Comparison of ENCODE assay signal across 11 mouse cellular contexts in the genomic region with DNA sequence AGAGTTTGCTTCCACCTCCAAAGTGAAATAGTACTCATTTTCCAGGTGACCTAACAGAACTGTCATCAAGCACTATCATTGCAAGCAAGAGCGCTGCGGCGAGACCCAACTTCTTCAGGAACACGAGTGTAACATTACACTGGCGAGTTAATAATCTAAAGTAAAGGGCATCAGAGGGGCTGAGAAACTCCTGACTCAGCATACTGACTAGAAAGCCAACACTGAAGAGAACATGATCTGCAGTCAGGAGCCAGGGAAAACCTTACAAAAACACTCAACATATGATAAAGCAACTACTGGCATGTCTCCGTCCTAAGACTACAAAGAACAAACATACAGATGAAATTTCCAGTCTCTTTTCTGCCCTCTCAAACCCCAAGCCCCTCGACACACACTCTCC. TPM values are rescaled to one million over a fixed set of nuclear protein-coding genes. Genes with fewer than 3 reads are reported as not detected.
A peak's percentile ranks its signal among the peaks of the same experiment; 100 is the strongest.
DNase-seq lines count a peak whose midpoint lies in the region; ATAC-seq and TF ChIP-seq lines count a peak whose summit lies in the region.
"Had no signal": no experiment of that assay in that cellular context is flagged by ENCODE, and none has a peak within 500 bp of the region (broad histone marks: within the 10 kb centered on the region; RNA-seq: fewer than 3 reads in every experiment).

No protein-coding gene starts in this region.

- WGBS in heart, embryonic 14.5 days = 85% methylated on average over 7 of the region's 7 CpGs
- 89% methylated on average over 7 of the region's 7 CpGs for WGBS in forebrain, embryonic 13.5 days
- WGBS in liver, embryonic 14.5 days (ENCODE audit: insufficient replicate concordance) = 71% methylated on average over 7 of the region's 7 CpGs

- H3K4me1 ChIP-seq in heart, embryonic 14.5 days (ENCODE audit: control insufficient read depth in 2 of 2, insufficient read depth in 2 of 2, low read length in 2 of 2) = peaks cover 2 to 5% of the 10 kb centered on the region in 2 experiments; a peak in 2 of 4 replicates
- H3K4me1 ChIP-seq in forebrain, embryonic 13.5 days = peaks cover 14% of the 10 kb centered on the region
- peaks cover 0 to 6% of the 10 kb centered on the region in 2 experiments; a peak in 3 of 4 replicates for H3K4me1 ChIP-seq in liver, embryonic 14.5 days (replicated peaks; ENCODE audit: control insufficient read depth in 2 of 2, insufficient read depth in 2 of 2, low read length in 1 of 2)

- H3K36me3 ChIP-seq in heart, embryonic 14.5 days (ENCODE audit: control insufficient read depth, insufficient read depth, low read length) = no peaks in the 10 kb centered on the region
- no peaks in the 10 kb centered on the region for H3K36me3 ChIP-seq in forebrain, embryonic 13.5 days (ENCODE audit: poor library complexity, severe bottlenecking)
- H3K36me3 ChIP-seq in liver, embryonic 14.5 days (replicated peaks; ENCODE audit: control insufficient read depth, insufficient read depth, low read depth) = no peaks in the 10 kb centered on the region

- H3K4me2 ChIP-seq in heart, embryonic 14.5 days (ENCODE audit: low read length) = peak overlapping the region; percentile 90
- peak overlapping the region; percentile 78 for H3K4me2 ChIP-seq in forebrain, embryonic 13.5 days
- peak overlapping the region; percentile 66; the same call in 1 of the 2 replicates for H3K4me2 ChIP-seq in liver, embryonic 14.5 days (ENCODE audit: low read depth)

- H3K9me3 ChIP-seq in heart, embryonic 14.5 days (ENCODE audit: control insufficient read depth, low read length) = no peaks in the 10 kb centered on the region
- peaks cover 2% of the 10 kb centered on the region; the same call in 1 of the 2 replicates for H3K9me3 ChIP-seq in forebrain, embryonic 13.5 days (replicated peaks)
- H3K9me3 ChIP-seq in liver, embryonic 14.5 days (ENCODE audit: control insufficient read depth, low read length) = no peaks in the 10 kb centered on the region

- no peak for TF ChIP-seq CTCF in liver, embryonic 14.5 days (IDR thresholded peaks at IDR 0.05; ENCODE audit: low read depth)

- H3K4me3 ChIP-seq in heart, embryonic 14.5 days (ENCODE audit: control insufficient read depth in 1 of 2, insufficient read depth in 1 of 2, low read depth in 1 of 2, low read length in 2 of 2) = no peak overlapping the region
- H3K4me3 ChIP-seq in forebrain, embryonic 13.5 days = peak overlapping the region; percentile 60
- no peak overlapping the region for H3K4me3 ChIP-seq in liver, embryonic 14.5 days (ENCODE audit: insufficient read depth in 1 of 2, low read depth in 2 of 2, low read length in 2 of 2)

- H3K27ac ChIP-seq in heart, embryonic 14.5 days (replicated peaks in 1 of 2; ENCODE audit: control insufficient read depth in 1 of 2, insufficient read depth in 1 of 2, low read depth in 2 of 2, low read length in 2 of 2) = no peak overlapping the region
- H3K27ac ChIP-seq in forebrain, embryonic 13.5 days = no peak overlapping the region
- no peak overlapping the region for H3K27ac ChIP-seq in liver, embryonic 14.5 days

- TF ChIP-seq EP300 in liver, embryonic 14.5 days (IDR thresholded peaks at IDR 0.05; ENCODE audit: low read depth) = no peak

- intact Hi-C loops in heart, postnatal 36 days (cut with DNase I) = loop anchor here (5.0 kb wide), 2 partner anchors 159 to 269 kb away; partner anchors contain the start of gene Pin1
- intact Hi-C loops in left cerebral cortex, postnatal 25 days (cut with DNase I) = no loop called here

- no peaks in the 10 kb centered on the region for H3K27me3 ChIP-seq in heart, embryonic 14.5 days (ENCODE audit: control insufficient read depth, insufficient read depth, low read length)
- no peaks in the 10 kb centered on the region for H3K27me3 ChIP-seq in forebrain, embryonic 13.5 days
- no peaks in the 10 kb centered on the region for H3K27me3 ChIP-seq in liver, embryonic 14.5 days (ENCODE audit: control insufficient read depth, insufficient read depth, low read length)

- ATAC-seq in heart, embryonic 14.5 days (ENCODE audit: insufficient number of reproducible peaks, insufficient read depth, low FRiP score, low read depth) = no peak
- no peak for ATAC-seq in forebrain, embryonic 13.5 days
- ATAC-seq in liver, embryonic 14.5 days (ENCODE audit: insufficient read depth) = no peak

- DNase-seq in heart, postnatal 36 days = no peak
- DNase-seq in 416B (ENCODE audit: low read depth) = peak; percentile 4
- DNase-seq in liver, embryonic 14.5 days (ENCODE audit: low read depth in 3 of 3, low spot score in 3 of 3) = no peak
- no peak for DNase-seq in spleen, adult 12 weeks (ENCODE audit: low spot score)
- DNase-seq in left cerebral cortex, postnatal 25 days (ENCODE audit: low spot score in 2 of 2) = no peak
- DNase-seq in adrenal gland, adult 2 months = no peak
- DNase-seq: thymus, postnatal 25 days had no signal

- H3K9ac ChIP-seq in heart, embryonic 14.5 days (ENCODE audit: low read length) = no peak overlapping the region
- no peak overlapping the region for H3K9ac ChIP-seq in forebrain, embryonic 13.5 days
- no peak overlapping the region for H3K9ac ChIP-seq in liver, embryonic 14.5 days (replicated peaks)

RNA-seq across cellular contexts. Expression of gene Zfp560, which starts 1.3 kb away (rescaled TPM):
- 38.7 and 40.5 TPM in 2 replicates for polyA plus RNA-seq in heart, embryonic 14.5 days (2014; fragmentation: Nextera tagmentation; extraction: Ambion mirVana)
- total RNA-seq in heart, postnatal 36 days (2021) = 10 to 100 TPM in 1 of 2 experiments, 1 to 10 TPM in 1; 9.5 to 11.7 TPM
- polyA plus RNA-seq in forebrain, embryonic 13.5 days (2015; fragmentation: Nextera tagmentation; extraction: Ambion mirVana) = 48.8 and 49.0 TPM in 2 replicates
- 2.5 and 4.1 TPM in 2 replicates for polyA plus RNA-seq in liver, embryonic 14.5 days (2012; rRNA removed)
- polyA plus RNA-seq in liver, embryonic 14.5 days (2014; fragmentation: Nextera tagmentation; extraction: Ambion mirVana) = 11.9 and 14.1 TPM in 2 replicates
- 10 to 100 TPM in 1 of 2 experiments, 1 to 10 TPM in 1; 8.7 to 11.3 TPM for total RNA-seq in left cerebral cortex, postnatal 25 days (2021)
- 1 to 10 TPM; 3.9 to 9.4 TPM for total RNA-seq in adrenal gland, adult 2 months (2021)
- polyA plus RNA-seq in adrenal gland, adult 2 months (2012; rRNA removed) = 0.92 and 1.6 TPM in 2 replicates

RNA-seq across cellular contexts. Expression of gene Olfr18, which starts 47.8 kb away (rescaled TPM):
- polyA plus RNA-seq in heart, embryonic 14.5 days (2014; fragmentation: Nextera tagmentation; extraction: Ambion mirVana) = not detected in 2 replicates
- total RNA-seq in heart, postnatal 36 days (2021) = not detected
- polyA plus RNA-seq in forebrain, embryonic 13.5 days (2015; fragmentation: Nextera tagmentation; extraction: Ambion mirVana) = 0.15 TPM in 1 of 2 replicates, not detected in the other
- not detected in 2 replicates for polyA plus RNA-seq in liver, embryonic 14.5 days (2012; rRNA removed)
- polyA plus RNA-seq in liver, embryonic 14.5 days (2014; fragmentation: Nextera tagmentation; extraction: Ambion mirVana) = not detected in 2 replicates
- not detected for total RNA-seq in left cerebral cortex, postnatal 25 days (2021)
- total RNA-seq in adrenal gland, adult 2 months (2021) = not detected
- polyA plus RNA-seq in adrenal gland, adult 2 months (2012; rRNA removed) = not detected in 2 replicates
- total RNA-seq: hematopoietic stem cell, adult 5-6 weeks; liver, adult 2 months had no signal
- polyA plus RNA-seq: liver, adult 2 months had no signal
